Mouse (Mus musculus) hindbrain, embryonic 11.5 days (tissue): ENCODE results near the gene Spaar. TPM values are rescaled to one million over a fixed set of nuclear protein-coding genes. Genes with fewer than 3 reads are reported as not detected.
A peak's percentile ranks its signal among the peaks of the same experiment; 100 is the strongest.

Source experiments
- ATAC-seq: fragments of 200-750 bp; cut with Nextera tagmentation; 2 replicates; pipeline ENCODE4 v1.8.0; 2017; ENCODE audit warnings: mild to moderate bottlenecking, moderate TSS enrichment, moderate library complexity; ENCODE audit not compliant: low FRiP score
- DNase-seq: peaks from one replicate; pipeline ENCODE4 v3.0.0-alpha.2; 2015; ENCODE audit warnings: low spot score
- H3K27ac ChIP-seq: fragments of 300-500 bp; sonication (generic); 2 replicates; pipeline ENCODE4 v1.5.1; 2014; ENCODE audit warnings: mild to moderate bottlenecking, low read depth, low read length
- H3K27me3 ChIP-seq: fragments of 300-500 bp; sonication (generic); 2 replicates; pipeline ENCODE4 v1.6.1; 2014; ENCODE audit warnings: mild to moderate bottlenecking, low read length, moderate library complexity, mixed read lengths; ENCODE audit not compliant: control insufficient read depth, insufficient read depth
- H3K36me3 ChIP-seq: fragments of 300-500 bp; sonication (generic); 2 replicates; pipeline ENCODE4 v1.6.1; 2014; ENCODE audit warnings: mild to moderate bottlenecking, low read length, moderate library complexity, mixed read lengths; ENCODE audit not compliant: control insufficient read depth, insufficient read depth
- H3K4me1 ChIP-seq: fragments of 300-500 bp; sonication (generic); replicated peaks from 2 replicates; pipeline ENCODE4 v1.6.1; 2014; ENCODE audit warnings: low read length, mixed read lengths; ENCODE audit not compliant: control insufficient read depth, insufficient read depth
- H3K4me2 ChIP-seq: fragments of 300-500 bp; sonication (generic); replicated peaks from 2 replicates; pipeline ENCODE4 v1.6.1; 2014; ENCODE audit warnings: mild to moderate bottlenecking, low read depth, low read length
- H3K4me3 ChIP-seq: fragments of 300-500 bp; sonication (generic); 2 replicates; pipeline ENCODE4 v1.5.1; 2014; ENCODE audit warnings: low read depth, low read length
- H3K9ac ChIP-seq: fragments of 300-500 bp; sonication (generic); 2 replicates; pipeline ENCODE4 v1.6.1; 2014; ENCODE audit warnings: low read depth, low read length
- H3K9me3 ChIP-seq: fragments of 300-500 bp; sonication (generic); 2 replicates; pipeline ENCODE4 v1.6.1; 2016; ENCODE audit warnings: low read length; ENCODE audit not compliant: control insufficient read depth
- WGBS: fragments of 180-500 bp; shearing (Covaris S2); extraction: QIAGEN DNeasy Blood & Tissue Kit; methylation state at CpG from one replicate; pipeline ENCODE4 v1.1.7; 2014; 5-methylcytosine and 5-hydroxymethylcytosine counted together
- polyA plus RNA-seq: library from polyadenylated mRNA; unstranded; fragments of >200 nt; fragmentation: Nextera tagmentation; extraction: Ambion mirVana; gene quantifications from 2 replicates; pipeline ENCODE4 v1.2.1, GENCODE M21; 2014

Gene Spaar
- polyA plus RNA-seq, 1 experiment from 2014 or later, result 0.06 TPM

- 76% methylated on average over 6 of the region's 6 CpGs for WGBS
- H3K27ac ChIP-seq, result no peak overlapping the region
- no peak for ATAC-seq
Measured at GRCm38 (mm10) chr4:43703439-43703838, 26.4 kb upstream of the Spaar start.

DNA sequence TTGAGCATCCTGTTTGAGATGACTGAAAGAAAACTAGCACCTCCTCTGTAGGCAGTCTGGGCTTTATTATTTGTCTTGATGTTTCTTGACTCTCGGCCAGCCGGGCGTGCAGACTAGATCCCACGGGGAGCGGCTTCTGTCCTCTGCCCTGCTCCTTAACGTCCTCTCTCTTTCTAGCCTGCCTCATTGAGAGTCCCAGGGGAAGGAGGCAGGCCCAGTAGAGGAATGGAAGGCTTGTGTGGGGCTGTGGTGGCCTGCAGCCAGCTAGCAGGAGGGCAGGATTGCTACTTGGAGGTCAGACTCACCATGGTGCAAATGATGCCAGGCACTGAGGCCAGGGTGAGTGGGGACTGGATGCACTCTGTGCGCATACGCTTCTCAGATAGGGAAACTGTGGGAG is 26.0 kb upstream of the Spaar start:
- H3K27ac ChIP-seq, result no peak overlapping the region
- ATAC-seq, result no peak

More at GRCm38 (mm10) chr4:43703439-43703838, 26.4 kb upstream of the Spaar start:
- H3K27me3 ChIP-seq, result no peaks in the 10 kb centered on the region
- no peak overlapping the region for H3K4me3 ChIP-seq
- no peaks in the 10 kb centered on the region for H3K36me3 ChIP-seq
- no peaks in the 10 kb centered on the region for H3K9me3 ChIP-seq
- no peak overlapping the region for H3K4me2 ChIP-seq
- H3K4me1 ChIP-seq, result no peaks in the 10 kb centered on the region
- DNase-seq, result no peak
- H3K9ac ChIP-seq, result no peak overlapping the region

GRCm38 (mm10) chr4:43705991-43706390 is 23.8 kb upstream of the Spaar start:
- Histone ChIP-seq H3K4me2 (no peak overlapping the region), H3K4me3 (no peak overlapping the region), H3K27ac (no peak overlapping the region), H3K27me3 (no peaks in the 10 kb centered on the region), H3K9ac (no peak overlapping the region), H3K9me3 (no peaks in the 10 kb centered on the region), H3K36me3 (no peaks in the 10 kb centered on the region), H3K4me1 (no peaks in the 10 kb centered on the region)
- DNase-seq (no peak), ATAC-seq (no peak)
- 87% methylated on average over 13 of the region's 13 CpGs for WGBS

More for the DNA sequence above, 26.0 kb upstream of the Spaar start:
- Histone ChIP-seq H3K36me3 (no peaks in the 10 kb centered on the region), H3K4me2 (no peak overlapping the region), H3K9me3 (no peaks in the 10 kb centered on the region), H3K4me1 (no peaks in the 10 kb centered on the region), H3K27me3 (no peaks in the 10 kb centered on the region), H3K4me3 (no peak overlapping the region), H3K9ac (no peak overlapping the region)
- no peak for DNase-seq
- WGBS, result 77% methylated on average over 8 of the region's 8 CpGs

- no peaks in the 10 kb centered on the region for H3K36me3 ChIP-seq
- ATAC-seq, result no peak
- H3K27ac ChIP-seq, result no peak within 1 kb of the TSS
- no peak for DNase-seq
- no peak within 1 kb of the TSS for H3K9ac ChIP-seq
- no peaks in the 10 kb centered on the region for H3K4me1 ChIP-seq
- H3K4me2 ChIP-seq, result no peak within 1 kb of the TSS
- H3K4me3 ChIP-seq, result no peak within 1 kb of the TSS
- 76% methylated on average over 6 of the region's 6 CpGs for WGBS
- no peaks in the 10 kb centered on the region for H3K9me3 ChIP-seq
- H3K27me3 ChIP-seq, result no peaks in the 10 kb centered on the region
Measured at GRCm38 (mm10) chr4:43709869-43710268, 20.0 kb upstream of the Spaar start, which contains the start of gene Olfr71. TSS of gene Olfr71 (minus strand) at chr4:43710255.

GRCm38 (mm10) chr4:43711821-43712220 is 18.0 kb upstream of the Spaar start:
- no peaks in the 10 kb centered on the region for H3K9me3 ChIP-seq
- WGBS, result 3% methylated on average over 2 of the region's 2 CpGs
- no peak overlapping the region for H3K4me3 ChIP-seq
- H3K9ac ChIP-seq, result no peak overlapping the region
- no peak for ATAC-seq
- H3K4me1 ChIP-seq, result no peaks in the 10 kb centered on the region
- H3K27me3 ChIP-seq, result no peaks in the 10 kb centered on the region
- no peaks in the 10 kb centered on the region for H3K36me3 ChIP-seq
- no peak overlapping the region for H3K4me2 ChIP-seq
- H3K27ac ChIP-seq, result no peak overlapping the region
- peak; percentile 85 for DNase-seq

GRCm38 (mm10) chr4:43713652-43714219 is 16.1 kb upstream of the Spaar start:
- 53% methylated on average over 7 of the region's 7 CpGs for WGBS
- no peaks in the 10 kb centered on the region for H3K9me3 ChIP-seq
- DNase-seq, result no peak
- no peak overlapping the region for H3K9ac ChIP-seq
- no peaks in the 10 kb centered on the region for H3K36me3 ChIP-seq
- H3K4me2 ChIP-seq, result no peak overlapping the region
- no peak overlapping the region for H3K27ac ChIP-seq
- H3K27me3 ChIP-seq, result no peaks in the 10 kb centered on the region
- H3K4me3 ChIP-seq, result no peak overlapping the region
- H3K4me1 ChIP-seq, result no peaks in the 10 kb centered on the region
- ATAC-seq, result no peak

DNA sequence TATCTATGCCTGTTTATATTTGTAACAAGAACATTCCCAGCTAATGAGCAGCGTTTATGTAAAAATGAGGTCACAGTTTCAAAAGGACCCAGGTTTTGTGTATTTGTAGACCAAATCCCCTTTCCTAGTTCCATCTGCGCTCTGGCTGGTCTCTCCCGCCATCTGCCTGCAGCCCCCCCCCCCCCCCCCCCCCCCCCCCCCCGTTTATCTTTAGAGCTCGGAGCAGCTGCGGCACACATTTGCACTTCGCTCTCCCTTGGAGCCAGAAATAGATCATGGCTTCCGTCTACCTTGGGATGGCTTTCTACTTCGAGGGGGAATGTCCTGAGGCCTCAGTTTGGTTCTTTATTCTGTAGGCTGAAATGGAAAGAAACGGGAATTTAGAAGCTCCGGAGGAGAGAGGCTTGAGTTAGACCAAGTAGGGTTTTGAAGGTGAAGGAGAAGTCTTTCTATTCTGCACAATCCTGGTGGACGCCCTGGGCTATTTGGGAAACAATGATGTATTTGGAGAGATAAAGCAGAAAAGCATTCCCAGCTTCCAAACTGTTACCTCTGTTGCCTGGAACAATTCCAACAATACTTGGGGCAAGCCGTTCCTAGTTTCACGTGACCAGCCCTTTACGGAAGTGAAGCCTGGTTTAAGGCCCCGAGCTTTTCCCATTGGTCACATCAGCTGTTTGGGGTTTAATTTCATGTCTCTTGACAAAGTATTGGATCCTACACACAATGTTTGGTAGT is 9.2 kb upstream of the Spaar start:
- WGBS, result 76% methylated on average over 15 of the region's 16 CpGs
- DNase-seq, result peak; percentile 10

DNA sequence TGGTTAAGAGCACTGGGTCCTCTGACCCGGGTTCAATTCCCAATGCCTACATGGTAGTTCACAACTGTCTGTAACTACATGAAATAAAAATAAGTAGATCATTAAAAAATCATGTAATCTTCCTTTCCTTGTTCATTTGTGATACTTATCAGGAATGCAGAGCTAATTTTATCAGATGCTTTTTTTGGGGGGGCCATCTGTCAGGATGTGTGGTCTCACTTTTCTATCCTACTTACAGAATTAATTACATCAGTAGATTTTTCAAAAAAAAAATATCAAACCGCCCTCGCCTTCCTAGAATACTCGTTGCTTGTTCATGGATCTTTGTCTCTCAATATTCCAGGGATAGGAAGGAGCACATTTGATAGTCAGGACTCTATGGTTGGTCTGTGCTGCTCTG is 7.6 kb upstream of the Spaar start:
- no peak for DNase-seq
- H3K36me3 ChIP-seq, result no peaks in the 10 kb centered on the region
- 95% methylated on average over 4 of the region's 4 CpGs for whole genome bisulfite sequencing

More for the DNA sequence above, 9.2 kb upstream of the Spaar start:
- ATAC-seq, result no peak
- no peaks in the 10 kb centered on the region for H3K4me1 ChIP-seq
- H3K4me3 ChIP-seq, result no peak overlapping the region
- no peak overlapping the region for H3K4me2 ChIP-seq
- H3K9ac ChIP-seq, result no peak overlapping the region
- H3K36me3 ChIP-seq, result no peaks in the 10 kb centered on the region
- no peaks in the 10 kb centered on the region for H3K9me3 ChIP-seq
- H3K27me3 ChIP-seq, result no peaks in the 10 kb centered on the region
- H3K27ac ChIP-seq, result no peak overlapping the region

DNA sequence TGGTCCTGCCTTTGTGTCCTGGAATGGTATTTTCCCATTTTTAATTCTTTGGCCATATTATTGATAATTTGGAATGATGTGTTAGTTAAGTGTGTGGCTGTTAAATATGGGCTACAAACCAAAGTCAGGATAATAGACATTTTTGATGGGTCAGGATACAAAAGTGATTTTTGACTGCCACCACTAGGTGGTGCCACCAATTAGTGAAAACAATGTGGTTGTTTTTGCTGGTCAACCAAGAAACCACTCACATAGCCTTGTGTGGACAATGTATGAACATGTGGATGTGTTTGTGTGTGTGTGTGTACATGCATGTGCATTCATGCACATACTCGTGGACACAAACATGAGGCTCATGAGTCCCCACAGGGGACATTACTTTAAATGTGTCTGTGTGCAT is 5.1 kb upstream of the Spaar start:
- no peaks in the 10 kb centered on the region for H3K27me3 ChIP-seq
- H3K9ac ChIP-seq, result no peak overlapping the region
- DNase-seq (peak; percentile 67), ATAC-seq (no peak)
- no peaks in the 10 kb centered on the region for H3K4me1 ChIP-seq
- H3K27ac ChIP-seq, result no peak overlapping the region
- H3K9me3 ChIP-seq, result no peaks in the 10 kb centered on the region
- no peaks in the 10 kb centered on the region for H3K36me3 ChIP-seq
- WGBS, result 37% methylated on average over 1 of the region's 1 CpGs
- H3K4me3 ChIP-seq, result no peak overlapping the region
- no peak overlapping the region for H3K4me2 ChIP-seq

More for the DNA sequence above, 7.6 kb upstream of the Spaar start:
- no peak overlapping the region for H3K4me2 ChIP-seq
- no peak for ATAC-seq
- H3K27ac ChIP-seq, result no peak overlapping the region
- H3K9ac ChIP-seq, result no peak overlapping the region
- H3K9me3 ChIP-seq, result no peaks in the 10 kb centered on the region
- H3K4me1 ChIP-seq, result no peaks in the 10 kb centered on the region
- no peaks in the 10 kb centered on the region for H3K27me3 ChIP-seq
- H3K4me3 ChIP-seq, result no peak overlapping the region
